Mouse (Mus musculus) A20 (cell line): ENCODE results near the gene Pgm5.
A peak's percentile ranks its signal among the peaks of the same experiment; 100 is the strongest.

Experiments
- DNase-seq: peaks from one replicate; pipeline ENCODE4 v3.0.0-alpha.2; 2011; ENCODE audit warnings: low read depth, low spot score

Pgm5 gene

DNA sequence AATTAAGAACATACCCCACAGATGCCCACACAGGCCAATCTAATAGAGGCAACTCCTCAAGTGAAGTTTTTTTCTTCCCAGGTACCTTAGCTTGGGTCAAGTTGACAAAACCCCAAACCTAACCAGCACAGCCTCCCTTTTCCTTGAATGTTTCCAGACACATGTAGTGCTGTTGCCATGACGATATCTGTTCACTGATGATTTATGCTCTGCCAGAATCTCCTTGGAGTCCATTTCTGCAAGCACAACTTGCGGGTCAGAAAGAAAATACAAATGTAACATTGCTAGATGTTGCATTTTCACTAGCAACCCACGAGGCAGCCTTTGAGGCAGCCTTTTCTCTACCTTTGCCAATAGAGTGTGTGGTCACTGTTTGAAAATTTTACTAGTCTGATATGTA lies 194.1 kb downstream of the Pgm5 start:
- no peak for DNase-seq

- no peak for DNase-seq
Observed at GRCm38 (mm10) chr19:24665771-24666170, 195.9 kb downstream of the Pgm5 start.

DNA sequence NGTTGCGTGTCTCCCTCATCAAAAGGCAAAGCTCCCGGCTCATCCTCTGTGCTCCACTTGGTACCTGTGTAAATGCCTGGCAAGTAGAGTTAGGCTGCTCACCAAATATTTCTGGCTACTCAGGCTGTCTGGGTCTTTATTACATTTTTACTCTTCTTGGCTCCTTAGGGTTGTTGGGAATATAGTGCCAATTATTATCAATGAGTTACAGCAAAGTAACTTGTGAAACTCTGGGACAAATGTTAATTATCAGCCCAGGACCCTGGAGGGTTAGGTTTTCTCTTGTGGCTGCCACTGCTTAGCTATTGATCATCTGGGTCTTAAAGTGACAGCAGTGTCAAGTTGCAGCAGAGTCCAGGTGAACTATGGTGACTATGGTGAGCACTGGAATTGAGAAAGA lies 199.3 kb downstream of the Pgm5 start:
- DNase-seq, result no peak

GRCm38 (mm10) chr19:24656981-24657380 lies 204.7 kb downstream of the Pgm5 start:
- no peak for DNase-seq

- DNase-seq, result no peak
Observed at GRCm38 (mm10) chr19:24653230-24653799, 208.3 kb downstream of the Pgm5 start.

DNA sequence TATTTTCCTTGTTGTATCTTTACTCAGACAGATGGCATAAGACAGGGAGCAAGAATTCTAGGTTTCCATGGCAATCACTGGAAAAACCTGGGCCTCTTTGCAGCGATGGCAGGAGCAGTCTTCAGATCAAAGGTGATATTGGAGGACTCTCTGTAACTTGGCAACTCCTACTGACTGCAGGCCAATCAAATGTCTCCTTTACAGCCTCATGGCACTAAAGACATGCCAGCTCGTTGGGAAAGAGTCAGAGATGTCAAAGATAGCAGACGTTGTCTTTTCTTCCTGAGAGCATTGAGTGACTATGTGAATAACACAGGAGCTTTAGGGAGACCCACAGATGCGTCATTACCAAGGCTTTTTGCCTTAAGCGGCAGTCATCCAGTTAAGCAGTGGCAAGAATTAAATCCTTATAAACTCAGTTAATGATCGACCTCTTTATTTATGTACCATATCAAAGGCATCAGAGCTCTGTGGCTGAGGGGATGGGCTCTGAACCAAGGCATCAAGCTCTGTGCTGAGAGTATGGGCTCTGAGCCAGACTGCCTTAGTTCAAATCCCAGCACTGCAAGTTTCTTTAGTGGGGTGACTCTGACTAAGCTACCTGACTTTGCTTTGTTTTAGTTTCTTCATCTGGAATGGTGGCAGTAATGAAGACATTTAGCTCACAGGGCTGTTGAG lies 209.2 kb downstream of the Pgm5 start:
- DNase-seq, result no peak

GRCm38 (mm10) chr19:24651595-24651994 lies 210.1 kb downstream of the Pgm5 start:
- DNase-seq, result no peak

DNA sequence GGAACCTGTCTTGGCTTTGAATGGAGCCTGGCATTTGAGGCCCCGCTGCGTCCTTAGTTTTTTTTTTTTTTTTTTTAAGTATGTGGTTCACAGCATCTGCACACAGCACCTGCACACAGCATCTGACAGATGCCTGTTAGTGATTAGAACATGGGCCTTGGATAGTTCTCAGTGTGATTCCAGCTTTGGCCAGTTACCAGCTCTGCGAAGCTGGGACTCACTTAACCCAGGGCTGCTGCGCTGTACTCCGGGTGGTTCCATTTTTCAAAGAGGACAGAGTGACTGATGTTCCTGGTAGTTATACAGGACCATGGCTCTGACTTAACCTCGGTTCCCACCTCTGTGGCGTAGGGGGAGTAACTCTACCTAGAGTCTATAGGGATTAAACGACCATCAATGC lies 211.2 kb downstream of the Pgm5 start:
- no peak for DNase-seq

GRCm38 (mm10) chr19:24648016-24648415 lies 213.6 kb downstream of the Pgm5 start:
- DNase-seq, result no peak

DNA sequence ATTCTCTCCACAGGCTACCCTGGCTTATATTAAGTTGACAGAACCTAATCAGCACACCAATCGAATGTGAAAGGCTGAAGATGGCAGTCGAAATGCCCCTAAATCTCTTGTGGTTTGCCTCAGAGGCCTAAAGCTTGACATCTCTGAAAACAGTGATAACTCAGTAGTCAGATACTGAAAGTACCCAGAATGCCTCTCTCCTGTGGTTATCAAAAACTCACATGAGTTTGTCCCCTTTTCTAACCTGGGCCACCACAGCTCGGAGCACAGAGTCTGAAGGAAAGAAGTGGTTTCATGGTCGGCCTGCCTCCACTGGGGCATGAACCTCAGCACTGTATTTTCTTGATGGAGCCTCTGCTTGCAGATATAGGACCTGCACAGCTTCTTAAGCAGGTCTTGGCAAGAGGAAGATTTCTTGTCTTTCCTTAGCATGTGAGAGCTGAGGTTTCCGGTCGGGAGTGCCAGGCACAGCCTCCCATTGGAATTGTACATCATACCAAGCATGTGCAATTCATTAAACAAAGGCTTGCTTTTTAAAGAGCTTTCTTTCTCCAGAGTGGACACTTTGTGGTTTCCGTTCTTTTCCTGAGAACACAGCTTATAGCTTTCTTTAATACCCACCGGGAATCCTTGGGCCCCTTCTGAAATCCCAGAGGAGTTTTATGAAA lies 215.4 kb downstream of the Pgm5 start:
- DNase-seq, result peak; percentile 23

GRCm38 (mm10) chr19:24644971-24645370 lies 216.7 kb downstream of the Pgm5 start:
- DNase-seq, result no peak

- DNase-seq, result no peak
Observed at GRCm38 (mm10) chr19:24640982-24641381, 220.7 kb downstream of the Pgm5 start.

DNA sequence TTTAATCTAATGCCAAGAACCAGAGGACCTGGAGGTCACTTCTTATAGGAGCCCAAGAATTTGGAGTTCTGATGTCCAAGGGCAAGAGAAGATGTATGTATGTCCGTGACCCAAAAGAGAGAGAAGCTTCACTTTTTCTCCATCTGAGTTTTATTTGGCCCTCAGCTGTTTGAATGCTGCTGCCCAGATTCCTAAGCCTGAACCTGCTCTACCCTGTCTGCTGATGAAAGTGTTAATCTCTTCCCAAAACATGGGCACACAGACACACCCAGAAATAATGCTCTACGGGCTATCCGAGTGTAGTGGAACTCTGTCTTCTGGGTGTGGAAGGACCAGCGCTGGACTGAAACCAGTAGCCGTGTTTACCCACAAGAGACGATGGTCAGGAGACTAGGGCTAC lies 223.7 kb downstream of the Pgm5 start:
- no peak for DNase-seq

- peak; percentile 18 for DNase-seq
Observed at GRCm38 (mm10) chr19:24636616-24637015, 225.0 kb downstream of the Pgm5 start.

DNA sequence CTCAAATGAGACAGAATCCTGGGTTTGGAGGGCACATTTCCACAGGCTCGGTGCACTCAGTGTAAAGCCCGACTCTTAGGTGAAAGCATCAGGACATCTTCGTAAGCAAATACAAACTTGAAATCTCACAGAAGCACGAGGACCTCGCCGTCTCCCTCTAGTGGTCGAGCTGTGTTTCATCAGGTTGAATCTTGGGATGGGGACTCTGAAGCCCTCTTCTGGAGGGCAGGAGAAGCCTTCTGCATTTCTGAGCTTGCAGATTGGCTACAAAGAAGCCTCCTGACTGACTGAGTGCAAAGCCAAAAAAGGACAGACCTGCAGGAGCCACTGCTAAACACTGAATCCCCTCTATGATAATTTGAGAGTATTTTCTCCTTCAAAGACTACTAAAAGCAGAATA lies 227.1 kb downstream of the Pgm5 start:
- peak; percentile 81 for DNase-seq
